Mouse (Mus musculus) testis, adult 2 months (tissue): ENCODE measurements around the gene Aqp9. TPM values are rescaled to one million over a fixed set of nuclear protein-coding genes. Genes with fewer than 3 reads are reported as not detected.

Experiments
- H3K27ac ChIP-seq: fragments of 200-500 bp; 2 replicates; pipeline ENCODE4 v1.5.1; 2012; ENCODE audit warnings: low read depth, low read length; ENCODE audit not compliant: control insufficient read depth, insufficient read depth
- H3K27me3 ChIP-seq: fragments of 200-500 bp; 2 replicates; pipeline ENCODE4 v1.6.1; 2012; ENCODE audit warnings: mild to moderate bottlenecking, low read length, moderate library complexity; ENCODE audit not compliant: control insufficient read depth, insufficient read depth
- H3K36me3 ChIP-seq: fragments of 200-500 bp; 2 replicates; pipeline ENCODE4 v1.6.1; 2012; ENCODE audit warnings: mild to moderate bottlenecking, low read length; ENCODE audit not compliant: control insufficient read depth, insufficient read depth
- H3K4me1 ChIP-seq: fragments of 200-500 bp; 2 replicates; pipeline ENCODE4 v1.6.1; 2012; ENCODE audit warnings: low read length; ENCODE audit not compliant: control insufficient read depth, insufficient read depth
- H3K4me3 ChIP-seq: fragments of 200-500 bp; 2 replicates; pipeline ENCODE4 v1.5.1; 2012; ENCODE audit warnings: low read depth, mild to moderate bottlenecking, low read length, moderate library complexity, mixed read lengths; ENCODE audit not compliant: control insufficient read depth
- CTCF ChIP-seq: fragments of 200-500 bp; IDR thresholded peaks from 2 replicates; pipeline ENCODE4 v1.5.1; 2012; ENCODE audit warnings: low read depth, mild to moderate bottlenecking, inconsistent platforms, low read length, moderate library complexity; ENCODE audit not compliant: control insufficient read depth, insufficient read depth, insufficient replicate concordance
- POLR2A ChIP-seq: fragments of 200-500 bp; IDR thresholded peaks from 2 replicates; pipeline ENCODE4 v1.6.1; 2012; ENCODE audit warnings: low read depth, mild to moderate bottlenecking, inconsistent platforms, low read length, moderate library complexity; ENCODE audit not compliant: control insufficient read depth
- polyA plus RNA-seq: library from polyadenylated mRNA; depleted of rRNA; stranded (reverse); fragments of >200 nt; gene quantifications from 2 replicates; pipeline ENCODE4 v1.2.3, GENCODE M21; 2012

The Aqp9 gene
- polyA plus RNA-seq, 1 experiment = 35.1 TPM

GRCm38 (mm10) chr9:71151386-71151785 lies 17.1 kb downstream of the Aqp9 start:
- Histone ChIP-seq H3K36me3 (no peaks in the 10 kb centered on the region), H3K27ac (no peak overlapping the region), H3K4me1 (no peaks in the 10 kb centered on the region), H3K27me3 (no peaks in the 10 kb centered on the region), H3K4me3 (no peak overlapping the region)
- TF ChIP-seq POLR2A (no peak), CTCF (no peak)

- Histone ChIP-seq H3K36me3 (no peaks in the 10 kb centered on the region), H3K4me1 (no peaks in the 10 kb centered on the region), H3K4me3 (no peak overlapping the region), H3K27ac (no peak overlapping the region), H3K27me3 (no peaks in the 10 kb centered on the region)
- no peak for TF ChIP-seq POLR2A
- no peak for TF ChIP-seq CTCF
These were observed 18.3 kb downstream of the Aqp9 start for GRCm38 (mm10) chr9:71150175-71150574.

DNA sequence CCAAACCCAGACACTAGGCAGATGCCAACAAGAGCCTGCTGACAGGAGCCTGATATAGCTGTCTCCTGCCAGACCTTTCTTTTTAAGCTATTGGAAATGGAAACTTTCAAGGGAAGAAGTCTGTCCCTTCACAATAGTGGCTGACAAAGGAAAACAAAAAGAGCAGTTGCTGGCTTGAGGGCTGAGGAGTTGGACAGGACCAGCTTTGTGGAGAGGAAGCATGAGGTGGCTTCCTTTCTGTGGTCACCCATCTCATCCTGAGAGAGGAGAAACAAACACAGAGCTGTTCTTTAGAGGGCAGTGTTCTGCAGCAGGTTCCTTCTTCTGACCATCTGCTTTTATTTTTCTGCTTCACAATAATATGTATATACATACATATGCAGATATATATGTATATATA lies 19.6 kb downstream of the Aqp9 start:
- Histone ChIP-seq H3K4me1 (no peaks in the 10 kb centered on the region), H3K27me3 (no peaks in the 10 kb centered on the region), H3K4me3 (no peak overlapping the region), H3K27ac (no peak overlapping the region), H3K36me3 (no peaks in the 10 kb centered on the region)
- TF ChIP-seq CTCF (no peak), POLR2A (no peak)

- Histone ChIP-seq H3K4me1 (no peaks in the 10 kb centered on the region), H3K27me3 (no peaks in the 10 kb centered on the region), H3K36me3 (no peaks in the 10 kb centered on the region), H3K27ac (no peak overlapping the region), H3K4me3 (no peak overlapping the region)
- no peak for TF ChIP-seq CTCF
- no peak for TF ChIP-seq POLR2A
These were observed 22.3 kb downstream of the Aqp9 start for GRCm38 (mm10) chr9:71146210-71146609.

GRCm38 (mm10) chr9:71140205-71140604 lies 28.3 kb downstream of the Aqp9 start:
- Histone ChIP-seq H3K4me3 (no peak overlapping the region), H3K27ac (no peak overlapping the region), H3K27me3 (no peaks in the 10 kb centered on the region), H3K36me3 (no peaks in the 10 kb centered on the region), H3K4me1 (no peaks in the 10 kb centered on the region)
- TF ChIP-seq POLR2A (no peak), CTCF (no peak)

- H3K27ac ChIP-seq = no peak overlapping the region
- H3K4me3 ChIP-seq = no peak overlapping the region
- no peaks in the 10 kb centered on the region for H3K4me1 ChIP-seq
- no peak for TF ChIP-seq CTCF
- TF ChIP-seq POLR2A = no peak
- no peaks in the 10 kb centered on the region for H3K36me3 ChIP-seq
- no peaks in the 10 kb centered on the region for H3K27me3 ChIP-seq
These were observed 29.5 kb downstream of the Aqp9 start for GRCm38 (mm10) chr9:71138936-71139335.

DNA sequence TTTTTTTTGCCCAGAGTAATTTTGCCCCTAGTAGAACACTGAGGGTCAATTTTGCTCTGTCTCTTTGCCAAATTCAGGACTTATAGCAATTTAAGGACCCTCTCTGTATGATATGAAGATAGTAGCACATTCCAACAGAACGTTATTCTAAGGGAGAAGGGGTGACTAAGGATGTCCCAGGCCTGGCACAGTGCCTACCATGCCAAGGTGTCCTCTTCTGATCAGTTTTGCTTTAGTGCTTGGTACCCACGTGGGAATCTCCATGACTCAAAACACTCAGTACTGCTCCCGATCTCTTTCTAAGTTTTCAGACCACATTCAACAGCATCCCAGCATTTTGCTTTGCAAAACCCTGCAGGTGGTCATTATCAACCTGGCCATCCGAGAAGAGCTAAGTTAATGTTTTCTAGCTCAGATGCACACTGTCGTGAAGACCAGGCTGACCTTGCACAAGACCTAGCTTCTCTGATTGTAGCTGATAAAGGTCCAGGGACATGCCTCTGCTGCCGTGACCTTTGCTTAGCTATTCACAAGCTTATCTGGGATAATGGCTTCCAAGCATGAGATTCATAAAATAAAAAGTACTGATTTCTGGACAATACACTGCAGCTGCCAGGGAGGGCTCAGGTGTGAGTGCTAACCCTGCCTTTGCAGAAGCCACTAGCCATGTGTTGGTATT lies 31.1 kb downstream of the Aqp9 start:
- H3K4me3 ChIP-seq = no peak overlapping the region
- no peaks in the 10 kb centered on the region for H3K36me3 ChIP-seq
- H3K4me1 ChIP-seq = no peaks in the 10 kb centered on the region
- TF ChIP-seq CTCF (no peak), POLR2A (no peak)
- no peak overlapping the region for H3K27ac ChIP-seq
- H3K27me3 ChIP-seq = no peaks in the 10 kb centered on the region
